8 mouse cellular contexts compared by ENCODE assay signal in the genomic region with DNA sequence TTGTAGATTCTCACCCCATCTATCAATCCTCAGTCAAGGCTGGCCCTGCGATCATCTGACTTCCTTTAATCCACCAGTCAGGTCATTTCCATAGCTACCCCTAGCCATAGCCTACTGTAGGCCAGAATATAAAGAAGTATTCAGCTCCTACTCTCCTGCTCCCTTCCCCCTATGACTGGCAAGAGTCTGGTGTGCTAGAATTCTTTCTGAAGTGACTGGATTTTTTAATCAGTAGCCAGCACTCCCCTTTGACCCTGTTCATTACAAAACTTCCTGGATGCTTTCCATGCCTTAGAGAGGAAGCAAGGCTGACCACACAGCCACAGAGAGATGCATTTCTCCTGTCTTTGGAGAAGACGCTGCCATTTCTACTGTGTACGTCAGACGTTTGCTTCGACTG.
DNase-seq lines count a peak whose midpoint lies in the region.

No protein-coding gene starts in this region.

- DNase-seq in adrenal gland, adult 8-10 months, result peak; percentile 23
- DNase-seq in adrenal gland, postnatal 25 days, result no peak
- peak; percentile 84 for DNase-seq in NIH3T3 (ENCODE audit: low read depth)
- DNase-seq in kidney, adult 18-20 months, result peak; percentile 66
- DNase-seq in lung, postnatal 10 days, result peak; percentile 75
- DNase-seq in urinary bladder, postnatal 4 days (ENCODE audit: low spot score in 2 of 2), result no peak
- DNase-seq in spleen, postnatal 14 days (ENCODE audit: low spot score in 2 of 2), result no peak
- no peak for DNase-seq in left cerebral cortex, adult 9 months (ENCODE audit: low spot score in 2 of 2)

Comparison
In these comparisons a context has a peak if more than half of its experiments do, and no peak if none do; other contexts are left out.
1. DNase-seq: peak in adrenal gland, adult 8-10 months (single experiment), NIH3T3 (single experiment), kidney, adult 18-20 months (single experiment) and lung, postnatal 10 days (single experiment); none in adrenal gland, postnatal 25 days (single experiment), urinary bladder, postnatal 4 days (0 of 2), spleen, postnatal 14 days (0 of 2) and left cerebral cortex, adult 9 months (0 of 2).